Mouse (Mus musculus): ENCODE results near the gene Cars.
"Not testable (repeated sequence)": the region's sequence is repeated elsewhere in the genome, so short reads cannot be mapped to it uniquely, and the experiment has no call there.

Cars gene

GRCm38 (mm10) chr7:143583956-143584355, 15.9 kb downstream of the Cars start:
- peak; percentile 80 for DNase-seq

DNA sequence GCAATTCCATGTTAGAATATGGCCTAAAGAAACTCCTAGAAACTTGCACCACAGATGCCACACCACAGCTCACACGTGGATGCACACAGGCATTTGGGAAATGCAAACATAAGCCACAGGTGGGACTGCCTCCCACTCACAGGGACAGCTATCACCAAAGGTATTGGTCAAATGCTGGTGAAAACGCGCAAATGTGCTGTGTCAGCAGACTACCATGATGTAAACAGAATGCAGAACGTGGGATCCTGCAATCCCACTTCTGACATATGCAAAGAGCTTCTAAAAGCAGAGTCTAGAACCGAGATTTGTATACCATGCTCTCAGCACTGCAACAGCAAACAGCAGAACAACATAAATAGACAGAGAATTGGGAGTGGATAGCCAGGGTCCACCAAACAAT, 16.9 kb downstream of the Cars start:
- no peak for DNase-seq

GRCm38 (mm10) chr7:143575751-143576150, 24.1 kb downstream of the Cars start:
- DNase-seq, result no peak

DNA sequence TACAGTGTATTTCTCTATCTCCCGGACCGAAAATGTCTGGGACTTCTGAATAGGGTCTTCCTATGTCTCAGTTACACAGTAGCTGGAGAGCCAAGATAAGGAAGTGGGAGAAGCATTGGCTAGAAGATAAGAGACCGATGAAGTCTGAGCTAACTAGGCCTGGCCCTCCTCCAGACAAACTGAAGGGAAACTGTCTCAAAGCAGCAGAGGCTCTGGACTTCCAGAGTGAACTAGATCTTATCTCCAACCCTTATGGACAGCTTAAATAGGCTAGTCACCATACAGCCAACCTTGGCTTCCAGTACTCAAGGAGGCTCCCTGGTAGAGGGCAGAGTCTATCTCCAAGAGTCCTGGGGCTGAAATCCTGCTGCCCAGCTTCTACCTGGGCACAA, 34.2 kb downstream of the Cars start:
- no peak for DNase-seq

DNA sequence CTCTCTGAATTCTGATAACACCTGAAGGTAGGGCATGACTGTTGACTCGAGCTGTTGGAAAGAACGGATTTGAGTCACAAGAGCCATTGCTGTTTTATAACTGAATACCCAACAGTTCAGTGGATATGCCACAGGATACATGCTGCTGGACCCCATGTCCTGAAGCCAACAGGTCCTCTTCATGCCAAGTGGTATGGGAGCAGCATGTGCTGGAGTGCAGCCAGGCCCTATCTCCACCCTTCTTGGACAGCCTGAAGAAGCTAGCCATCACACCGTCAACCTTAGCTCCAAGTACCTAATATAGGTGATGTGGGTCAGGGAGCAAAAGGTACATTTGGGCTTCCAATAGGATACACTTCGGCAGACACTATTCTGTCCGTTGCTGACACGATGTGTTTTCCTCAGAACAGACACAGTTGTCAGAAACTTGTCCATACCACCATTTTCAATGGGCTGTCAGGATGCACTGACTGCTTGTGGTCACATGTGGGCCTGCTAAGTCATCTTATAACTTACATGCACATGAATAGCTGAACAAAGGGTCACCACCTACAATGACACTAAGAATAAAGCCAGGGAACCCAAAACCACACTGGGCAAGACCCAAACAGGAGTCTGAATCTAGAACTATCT, 34.8 kb downstream of the Cars start:
- DNase-seq, result no peak

- no peak for DNase-seq
Observed at GRCm38 (mm10) chr7:143563787-143564186, 36.1 kb downstream of the Cars start.

- no peak for DNase-seq
Observed at GRCm38 (mm10) chr7:143557616-143558015, 42.3 kb downstream of the Cars start.

- no peak for DNase-seq
Observed at GRCm38 (mm10) chr7:143556964-143557610, 42.8 kb downstream of the Cars start.

GRCm38 (mm10) chr7:143549588-143550220, 50.2 kb downstream of the Cars start:
- no peak for DNase-seq

GRCm38 (mm10) chr7:143548976-143549457, 50.9 kb downstream of the Cars start, which contains the start of gene Nap1l4:
Gene Nap1l4 (minus strand): TSS chr7:143549106.
- DNase-seq, result peak; percentile 97

GRCm38 (mm10) chr7:143548231-143548961, 51.5 kb downstream of the Cars start:
- peak; percentile 80 for DNase-seq

- DNase-seq, result no peak
Observed at GRCm38 (mm10) chr7:143546554-143546953, 53.3 kb downstream of the Cars start.

GRCm38 (mm10) chr7:143544368-143544767, 55.5 kb downstream of the Cars start:
- DNase-seq, result peak; percentile 60

DNA sequence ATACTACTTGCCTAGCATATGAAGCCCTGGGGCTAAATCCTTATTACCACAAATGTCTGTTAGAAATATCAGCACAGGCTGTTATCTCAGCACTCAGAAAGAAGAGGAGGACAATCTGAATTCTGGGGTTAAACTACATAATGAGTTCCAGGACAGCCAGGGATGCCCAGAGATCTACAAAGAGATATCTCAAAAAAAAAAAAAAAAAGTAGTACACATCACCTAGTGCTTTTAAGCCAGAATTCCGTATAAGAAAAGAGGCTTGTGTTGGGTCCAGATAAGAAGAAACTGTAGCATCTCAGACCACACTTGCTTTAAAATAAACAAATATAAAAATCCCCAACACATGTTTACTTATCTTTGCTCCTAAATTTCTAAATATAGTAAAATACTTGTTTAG, 61.2 kb downstream of the Cars start:
- DNase-seq, result no peak

- DNase-seq, result not testable (repeated sequence)
Observed at GRCm38 (mm10) chr7:143538229-143538628, 61.7 kb downstream of the Cars start.

- DNase-seq, result no peak
Observed at GRCm38 (mm10) chr7:143536251-143536650, 63.6 kb downstream of the Cars start.

DNA sequence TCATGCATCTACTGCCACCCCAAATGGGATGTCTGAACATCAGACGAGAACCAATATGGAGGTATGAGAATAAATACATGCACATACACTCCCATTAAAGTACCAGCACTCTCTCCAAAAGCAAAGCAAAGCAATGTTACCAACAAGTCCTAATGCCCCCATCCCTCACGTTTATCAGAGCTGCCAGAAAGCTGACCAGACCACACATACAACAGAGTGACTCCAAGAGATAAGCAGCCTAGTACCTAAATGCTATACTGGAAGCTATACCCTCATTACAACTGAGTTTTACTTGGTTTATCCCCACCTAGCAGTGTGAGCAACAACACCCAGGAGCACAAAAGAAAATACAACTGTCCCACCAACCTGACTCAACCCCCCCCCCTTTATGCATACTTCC, 66.6 kb downstream of the Cars start:
- no peak for DNase-seq

GRCm38 (mm10) chr7:143532410-143532809, 67.5 kb downstream of the Cars start:
- DNase-seq, result no peak

GRCm38 (mm10) chr7:143519333-143519732, 80.6 kb downstream of the Cars start:
- no peak for DNase-seq

- no peak for DNase-seq
Observed at GRCm38 (mm10) chr7:143514416-143514768, 85.5 kb downstream of the Cars start.

DNA sequence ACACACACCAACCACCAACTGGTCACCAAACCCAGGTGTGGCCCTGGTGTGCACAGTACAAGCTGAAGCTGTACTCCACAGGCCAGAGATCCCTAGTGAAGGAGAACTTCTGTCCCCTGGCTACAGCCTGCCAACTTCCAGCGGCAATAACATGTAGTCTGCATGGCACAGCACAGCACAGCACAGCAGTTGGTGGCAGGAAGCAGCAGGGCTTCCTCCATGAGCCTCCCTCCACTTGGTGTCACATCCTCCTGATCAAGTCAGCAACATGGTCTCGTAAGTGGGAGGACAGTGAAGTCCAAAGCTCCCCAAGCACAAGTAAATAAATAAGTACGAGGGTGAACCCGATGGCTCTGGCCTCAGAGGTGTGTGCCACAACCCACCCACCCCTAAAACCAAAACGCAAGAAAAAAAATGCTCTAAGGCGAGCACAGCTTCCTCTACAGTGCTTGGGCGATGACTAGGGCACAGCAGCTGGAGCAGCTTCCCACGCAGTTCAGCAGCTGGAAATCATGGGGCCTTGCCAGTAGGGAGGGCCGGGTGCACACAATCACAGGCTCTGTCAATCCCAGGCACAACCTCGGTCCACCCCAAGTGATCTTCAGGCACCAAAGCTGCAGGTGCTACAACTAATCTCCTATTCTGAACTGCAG, 86.0 kb downstream of the Cars start:
- no peak for DNase-seq

DNA sequence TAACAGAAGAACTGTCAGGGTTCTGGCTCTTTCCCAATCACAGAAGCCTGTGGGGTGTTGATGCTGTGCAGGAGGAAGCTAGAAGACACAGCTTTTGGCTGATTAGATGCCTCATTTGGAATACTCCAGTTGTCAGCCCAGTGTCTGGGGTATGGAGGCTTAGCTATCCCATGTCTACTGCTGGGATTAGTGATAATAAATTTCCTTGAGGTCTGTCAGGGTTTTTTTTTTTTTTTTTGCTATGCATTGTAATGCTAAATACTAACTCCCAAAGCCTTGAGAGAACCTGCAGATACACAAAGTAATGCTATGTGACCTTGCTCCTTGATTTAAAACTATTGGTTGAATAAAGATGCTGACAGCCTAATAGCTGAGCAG, 88.6 kb downstream of the Cars start:
- DNase-seq, result no peak
